Mouse (Mus musculus) embryonic facial prominence, embryonic 12.5 days (tissue): ENCODE results near the gene 2900011O08Rik. TPM values are rescaled to one million over a fixed set of nuclear protein-coding genes. Genes with fewer than 3 reads are reported as not detected.

Experiments used
- ATAC-seq: fragments of 200-750 bp; cut with Nextera tagmentation; 2 replicates; pipeline ENCODE4 v1.8.0; 2017; ENCODE audit not compliant: insufficient number of reproducible peaks, insufficient read depth, low FRiP score, low TSS enrichment
- H3K27ac ChIP-seq: fragments of 300-500 bp; sonication (generic); 2 replicates; pipeline ENCODE4 v1.5.1; 2016; ENCODE audit warnings: mild to moderate bottlenecking
- H3K27me3 ChIP-seq: fragments of 300-500 bp; sonication (generic); 2 replicates; pipeline ENCODE4 v1.6.1; 2016; ENCODE audit warnings: mild to moderate bottlenecking, moderate library complexity
- H3K36me3 ChIP-seq: fragments of 300-500 bp; sonication (generic); 2 replicates; pipeline ENCODE4 v1.6.1; 2016; ENCODE audit warnings: mild to moderate bottlenecking
- H3K4me1 ChIP-seq: fragments of 300-500 bp; sonication (generic); 2 replicates; pipeline ENCODE4 v1.6.1; 2016
- H3K4me2 ChIP-seq: fragments of 300-500 bp; sonication (generic); replicated peaks from 2 replicates; pipeline ENCODE4 v1.6.1; 2016; ENCODE audit warnings: mild to moderate bottlenecking, moderate library complexity
- H3K4me3 ChIP-seq: fragments of 300-500 bp; sonication (generic); 2 replicates; pipeline ENCODE4 v1.5.1; 2016; ENCODE audit warnings: mild to moderate bottlenecking
- H3K9ac ChIP-seq: fragments of 300-500 bp; sonication (generic); 2 replicates; pipeline ENCODE4 v1.6.1; 2016; ENCODE audit warnings: mild to moderate bottlenecking, moderate library complexity
- H3K9me3 ChIP-seq: fragments of 300-500 bp; sonication (generic); 2 replicates; pipeline ENCODE4 v1.6.1; 2016; ENCODE audit warnings: mild to moderate bottlenecking, moderate library complexity
- WGBS: fragments of 180-500 bp; shearing (Covaris S2); methylation state at CpG from one replicate; pipeline ENCODE4 v1.1.7; 2016; 5-methylcytosine and 5-hydroxymethylcytosine counted together
- polyA plus RNA-seq: library from polyadenylated mRNA; unstranded; fragments of >200 nt; fragmentation: Nextera tagmentation; extraction: Ambion mirVana; gene quantifications from 2 replicates; pipeline ENCODE4 v1.2.1, GENCODE M21; 2016

2900011O08Rik gene
- polyA plus RNA-seq, 1 experiment from 2014 or later = 10.6 TPM

GRCm38 (mm10) chr16:14008081-14008480 is 21.7 kb downstream of the 2900011O08Rik start:
- H3K36me3 ChIP-seq = no peaks in the 10 kb centered on the region
- no peak for ATAC-seq
- H3K27me3 ChIP-seq = no peaks in the 10 kb centered on the region
- H3K4me1 ChIP-seq = no peaks in the 10 kb centered on the region
- H3K4me2 ChIP-seq = no peak overlapping the region
- 73% methylated on average over 2 of the region's 2 CpGs for WGBS
- H3K4me3 ChIP-seq = no peak overlapping the region
- no peak overlapping the region for H3K9ac ChIP-seq
- no peaks in the 10 kb centered on the region for H3K9me3 ChIP-seq
- no peak overlapping the region for H3K27ac ChIP-seq

- ATAC-seq = no peak
- H3K27me3 ChIP-seq = no peaks in the 10 kb centered on the region
- H3K9ac ChIP-seq = no peak overlapping the region
- H3K4me3 ChIP-seq = no peak overlapping the region
- no peaks in the 10 kb centered on the region for H3K4me1 ChIP-seq
- H3K36me3 ChIP-seq = no peaks in the 10 kb centered on the region
- no peak overlapping the region for H3K27ac ChIP-seq
- H3K4me2 ChIP-seq = no peak overlapping the region
- no peaks in the 10 kb centered on the region for H3K9me3 ChIP-seq
Observed at GRCm38 (mm10) chr16:14008708-14009107, 22.3 kb downstream of the 2900011O08Rik start.

- Histone ChIP-seq H3K4me1 (no peaks in the 10 kb centered on the region), H3K4me3 (no peak overlapping the region), H3K9ac (no peak overlapping the region), H3K4me2 (no peak overlapping the region), H3K36me3 (no peaks in the 10 kb centered on the region), H3K27me3 (no peaks in the 10 kb centered on the region), H3K9me3 (no peaks in the 10 kb centered on the region), H3K27ac (no peak overlapping the region)
- 82% methylated on average over 4 of the region's 4 CpGs for WGBS
- no peak for ATAC-seq
Observed at GRCm38 (mm10) chr16:14009966-14010365, 23.6 kb downstream of the 2900011O08Rik start.

GRCm38 (mm10) chr16:14017306-14017705 is 30.9 kb downstream of the 2900011O08Rik start:
- no peak for ATAC-seq
- H3K9ac ChIP-seq = no peak overlapping the region
- no peaks in the 10 kb centered on the region for H3K36me3 ChIP-seq
- H3K4me2 ChIP-seq = no peak overlapping the region
- H3K27ac ChIP-seq = no peak overlapping the region
- WGBS = 87% methylated on average over 8 of the region's 8 CpGs
- H3K4me1 ChIP-seq = no peaks in the 10 kb centered on the region
- H3K9me3 ChIP-seq = no peaks in the 10 kb centered on the region
- no peak overlapping the region for H3K4me3 ChIP-seq
- no peaks in the 10 kb centered on the region for H3K27me3 ChIP-seq

GRCm38 (mm10) chr16:14021166-14021822 is 34.9 kb downstream of the 2900011O08Rik start:
- ATAC-seq = no peak
- no peaks in the 10 kb centered on the region for H3K36me3 ChIP-seq
- WGBS = 76% methylated on average over 3 of the region's 3 CpGs
- H3K9ac ChIP-seq = no peak overlapping the region
- H3K4me1 ChIP-seq = no peaks in the 10 kb centered on the region
- H3K4me2 ChIP-seq = no peak overlapping the region
- H3K4me3 ChIP-seq = no peak overlapping the region
- H3K27me3 ChIP-seq = no peaks in the 10 kb centered on the region
- H3K9me3 ChIP-seq = no peaks in the 10 kb centered on the region
- no peak overlapping the region for H3K27ac ChIP-seq

GRCm38 (mm10) chr16:14025091-14025990 is 38.9 kb downstream of the 2900011O08Rik start:
- 63% methylated on average over 2 of the region's 2 CpGs for WGBS
- no peak overlapping the region for H3K4me3 ChIP-seq
- H3K9me3 ChIP-seq = no peaks in the 10 kb centered on the region
- H3K4me1 ChIP-seq = no peaks in the 10 kb centered on the region
- H3K4me2 ChIP-seq = no peak overlapping the region
- no peak for ATAC-seq
- H3K27me3 ChIP-seq = no peaks in the 10 kb centered on the region
- H3K27ac ChIP-seq = no peak overlapping the region
- H3K36me3 ChIP-seq = no peaks in the 10 kb centered on the region
- H3K9ac ChIP-seq = no peak overlapping the region

- H3K4me1 ChIP-seq = no peaks in the 10 kb centered on the region
- 66% methylated on average over 2 of the region's 2 CpGs for WGBS
- no peaks in the 10 kb centered on the region for H3K36me3 ChIP-seq
- ATAC-seq = no peak
- no peak overlapping the region for H3K27ac ChIP-seq
- no peak overlapping the region for H3K4me3 ChIP-seq
- H3K4me2 ChIP-seq = no peak overlapping the region
- H3K9me3 ChIP-seq = no peaks in the 10 kb centered on the region
- H3K9ac ChIP-seq = no peak overlapping the region
- no peaks in the 10 kb centered on the region for H3K27me3 ChIP-seq
Observed at GRCm38 (mm10) chr16:14029072-14029471, 42.7 kb downstream of the 2900011O08Rik start.

- Histone ChIP-seq H3K27me3 (no peaks in the 10 kb centered on the region), H3K27ac (no peak overlapping the region), H3K36me3 (no peaks in the 10 kb centered on the region), H3K4me3 (no peak overlapping the region), H3K9me3 (no peaks in the 10 kb centered on the region), H3K9ac (no peak overlapping the region), H3K4me1 (no peaks in the 10 kb centered on the region), H3K4me2 (no peak overlapping the region)
- ATAC-seq = no peak
- 78% methylated on average over 2 of the region's 2 CpGs for WGBS
Observed at GRCm38 (mm10) chr16:14029851-14030250, 43.4 kb downstream of the 2900011O08Rik start.

- Histone ChIP-seq H3K36me3 (no peaks in the 10 kb centered on the region), H3K27ac (no peak overlapping the region), H3K9ac (no peak overlapping the region), H3K4me1 (no peaks in the 10 kb centered on the region), H3K4me3 (no peak overlapping the region), H3K9me3 (no peaks in the 10 kb centered on the region), H3K27me3 (no peaks in the 10 kb centered on the region), H3K4me2 (no peak overlapping the region)
- no peak for ATAC-seq
- 86% methylated on average over 4 of the region's 4 CpGs for WGBS
Observed at GRCm38 (mm10) chr16:14030650-14031049, 44.2 kb downstream of the 2900011O08Rik start.

- Histone ChIP-seq H3K27ac (no peak overlapping the region), H3K9ac (no peak overlapping the region), H3K4me3 (no peak overlapping the region), H3K4me1 (no peaks in the 10 kb centered on the region), H3K4me2 (no peak overlapping the region), H3K9me3 (no peaks in the 10 kb centered on the region), H3K36me3 (no peaks in the 10 kb centered on the region), H3K27me3 (no peaks in the 10 kb centered on the region)
- WGBS = 69% methylated on average over 4 of the region's 4 CpGs
- ATAC-seq = no peak
Observed at GRCm38 (mm10) chr16:14033076-14033475, 46.7 kb downstream of the 2900011O08Rik start.

- ATAC-seq = no peak
- Histone ChIP-seq H3K4me2 (no peak overlapping the region), H3K4me3 (no peak overlapping the region), H3K9me3 (no peaks in the 10 kb centered on the region), H3K27me3 (no peaks in the 10 kb centered on the region), H3K36me3 (no peaks in the 10 kb centered on the region), H3K4me1 (no peaks in the 10 kb centered on the region), H3K9ac (no peak overlapping the region), H3K27ac (no peak overlapping the region)
- WGBS = 84% methylated on average over 2 of the region's 2 CpGs
Observed at GRCm38 (mm10) chr16:14042421-14042820, 56.0 kb downstream of the 2900011O08Rik start.

GRCm38 (mm10) chr16:14044695-14045094 is 58.3 kb downstream of the 2900011O08Rik start:
- 87% methylated on average over 8 of the region's 8 CpGs for WGBS
- Histone ChIP-seq H3K4me3 (no peak overlapping the region), H3K4me1 (no peaks in the 10 kb centered on the region), H3K4me2 (no peak overlapping the region), H3K9me3 (no peaks in the 10 kb centered on the region), H3K27ac (no peak overlapping the region), H3K9ac (no peak overlapping the region), H3K27me3 (no peaks in the 10 kb centered on the region), H3K36me3 (no peaks in the 10 kb centered on the region)
- no peak for ATAC-seq
